Mouse (Mus musculus) embryo, embryonic 10.5 days (tissue): Measurements from ENCODE around the gene Gm20696.

Experiments used
- DNase-seq: peaks from one replicate; pipeline ENCODE4 v3.0.0-alpha.2; 2015; ENCODE audit warnings: low spot score

Gene Gm20696

DNA sequence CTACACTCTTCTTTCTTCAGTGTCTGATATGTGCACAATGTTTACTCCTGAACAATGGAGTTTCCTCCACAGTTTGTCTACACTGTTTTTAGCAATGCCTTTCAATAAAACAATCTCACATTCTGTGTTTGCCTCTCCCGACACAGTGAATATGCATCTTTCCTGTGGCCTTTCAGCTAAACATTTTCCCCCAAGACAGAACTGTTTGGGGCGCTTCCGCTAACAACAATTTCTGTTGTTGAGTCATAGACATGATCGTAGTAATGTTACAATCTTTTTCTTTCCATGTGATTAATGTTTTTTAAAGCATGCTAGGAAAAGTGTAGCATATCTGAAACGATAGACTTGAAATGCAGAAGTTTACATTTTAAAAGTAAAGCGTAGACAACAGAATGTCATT, 338.5 kb downstream of the Gm20696 start:
- DNase-seq: no peak

GRCm38 (mm10) chr6:99327721-99328120, 338.9 kb downstream of the Gm20696 start:
- no peak for DNase-seq

GRCm38 (mm10) chr6:99325881-99326280, 340.7 kb downstream of the Gm20696 start:
- DNase-seq: no peak

GRCm38 (mm10) chr6:99325461-99325860, 341.1 kb downstream of the Gm20696 start:
- DNase-seq: no peak

- no peak for DNase-seq
These were observed 344.3 kb downstream of the Gm20696 start for GRCm38 (mm10) chr6:99322132-99322904.

- DNase-seq: no peak
These were observed 346.2 kb downstream of the Gm20696 start for GRCm38 (mm10) chr6:99320444-99320843.

DNA sequence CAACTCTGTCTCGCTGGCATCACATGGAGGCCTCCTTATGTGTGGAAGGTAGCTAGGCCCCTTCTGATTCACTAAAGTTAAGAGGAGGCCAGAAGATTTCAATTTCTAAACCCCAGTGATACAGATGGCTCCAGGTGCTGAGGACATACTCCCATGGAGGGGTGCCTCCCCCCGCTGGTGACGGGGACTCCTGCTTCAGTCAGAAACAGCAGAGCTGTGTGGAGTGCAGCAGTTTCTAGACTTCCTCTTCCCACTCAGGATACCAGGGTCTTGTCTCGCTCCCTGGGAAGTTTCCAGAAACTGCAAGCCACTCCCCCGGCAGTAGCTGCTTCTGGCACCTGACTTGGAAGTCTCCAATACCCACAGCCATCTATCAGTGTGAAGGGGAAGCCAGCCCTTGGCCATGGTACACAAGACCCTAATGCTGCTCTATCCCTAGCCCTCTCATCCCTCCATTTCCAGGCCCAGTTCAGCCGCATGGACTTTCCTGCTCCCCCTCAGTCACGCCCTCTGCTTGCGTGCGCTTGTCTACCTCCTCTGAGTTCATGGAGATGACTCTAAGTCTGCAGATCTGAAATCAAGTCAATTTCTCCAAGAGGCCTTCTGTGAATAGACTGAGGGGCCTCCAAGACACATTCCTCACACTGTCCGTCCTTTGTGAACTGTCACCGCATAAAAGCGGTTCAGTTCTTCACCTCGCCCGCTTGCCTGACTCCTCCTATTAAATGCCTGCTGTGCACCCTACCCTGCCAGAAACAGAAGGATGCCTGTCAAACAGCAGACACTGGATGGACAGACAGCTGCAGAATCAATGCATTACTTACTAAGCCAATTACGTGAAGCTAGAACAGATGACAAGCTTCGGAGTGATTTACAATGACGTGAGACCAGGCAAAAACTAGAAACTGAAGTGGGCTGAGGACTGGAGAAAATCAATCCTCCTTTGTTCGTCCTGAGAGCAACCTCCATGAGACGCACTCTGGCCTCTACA, 346.9 kb downstream of the Gm20696 start:
- DNase-seq: no peak

- no peak for DNase-seq
These were observed 351.9 kb downstream of the Gm20696 start for GRCm38 (mm10) chr6:99314746-99315145.

DNA sequence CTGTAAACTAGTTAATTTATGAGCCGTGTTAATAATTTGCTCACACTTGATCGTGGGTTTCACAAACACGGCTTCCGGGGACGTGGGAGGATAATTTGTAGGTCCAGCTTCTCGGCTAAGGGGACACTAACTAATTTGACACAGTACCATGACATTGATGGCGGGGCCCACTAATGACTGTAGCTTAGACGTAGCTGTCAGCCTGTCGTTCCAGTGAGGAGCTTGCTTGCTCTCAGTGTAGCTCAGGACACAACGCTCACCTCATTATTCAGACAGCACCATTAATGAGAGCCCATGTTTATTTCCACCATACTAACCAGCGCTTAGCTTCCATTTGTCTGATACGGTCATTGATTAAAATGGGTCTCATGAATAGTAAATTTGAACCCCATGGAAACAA, 356.1 kb downstream of the Gm20696 start:
- DNase-seq: no peak

- DNase-seq: no peak
These were observed 356.5 kb downstream of the Gm20696 start for GRCm38 (mm10) chr6:99310171-99310500.

DNA sequence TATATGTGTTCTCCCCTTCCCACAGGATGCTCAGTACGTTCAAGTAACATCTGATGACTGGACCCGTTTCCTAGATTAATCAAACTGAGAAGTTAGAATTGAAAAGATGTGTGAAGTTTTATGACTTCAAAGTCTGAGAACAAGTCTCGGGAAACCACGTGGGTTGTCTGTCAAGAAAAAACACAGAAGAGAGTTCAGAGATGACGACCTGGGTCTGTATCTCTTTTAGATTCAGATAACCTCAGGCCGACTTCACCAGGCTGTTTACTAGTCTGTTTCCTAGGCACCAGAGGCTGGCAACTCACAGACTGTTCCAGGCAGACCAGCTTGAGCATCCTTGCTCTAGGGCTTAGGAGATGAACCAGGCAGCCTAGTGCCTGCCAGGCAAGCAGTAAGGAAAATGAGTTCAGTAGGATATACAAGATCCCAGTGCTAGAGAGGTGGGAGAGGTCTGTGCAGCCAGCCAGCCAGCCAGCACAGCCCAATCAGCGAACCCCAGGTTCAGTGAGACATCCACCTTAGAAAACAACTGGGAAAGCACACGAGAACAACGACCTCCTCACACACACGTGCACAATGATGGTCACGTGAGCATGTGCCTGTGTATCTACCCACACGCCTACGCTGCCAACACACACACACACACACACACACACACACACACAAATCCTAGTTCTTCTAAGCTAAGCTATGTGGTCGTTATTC, 357.0 kb downstream of the Gm20696 start:
- no peak for DNase-seq

- no peak for DNase-seq
These were observed 360.8 kb downstream of the Gm20696 start for GRCm38 (mm10) chr6:99305751-99306150.

- DNase-seq: no peak
These were observed 361.4 kb downstream of the Gm20696 start for GRCm38 (mm10) chr6:99305236-99305635.

- no peak for DNase-seq
These were observed 363.7 kb downstream of the Gm20696 start for GRCm38 (mm10) chr6:99302662-99303435.

DNA sequence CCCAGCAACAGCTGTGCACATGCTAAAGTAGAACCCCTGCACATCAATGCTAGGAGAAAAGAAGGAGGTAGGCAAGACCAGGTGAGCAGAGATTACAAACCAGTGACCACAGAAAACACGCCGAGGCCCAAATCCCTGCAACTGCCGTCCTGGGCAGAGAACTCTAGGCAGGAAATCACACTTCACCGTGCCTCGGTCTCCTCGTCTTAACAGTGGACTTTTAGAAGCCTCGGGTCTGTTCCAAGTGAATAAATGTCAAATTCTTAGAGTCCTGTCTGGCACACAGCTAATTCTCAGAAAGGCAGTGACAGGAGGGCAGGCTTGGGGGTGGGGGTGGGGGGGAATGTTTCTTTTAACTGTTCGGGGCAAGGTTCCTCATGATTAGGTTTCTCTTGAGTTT, 364.7 kb downstream of the Gm20696 start:
- DNase-seq: no peak

DNA sequence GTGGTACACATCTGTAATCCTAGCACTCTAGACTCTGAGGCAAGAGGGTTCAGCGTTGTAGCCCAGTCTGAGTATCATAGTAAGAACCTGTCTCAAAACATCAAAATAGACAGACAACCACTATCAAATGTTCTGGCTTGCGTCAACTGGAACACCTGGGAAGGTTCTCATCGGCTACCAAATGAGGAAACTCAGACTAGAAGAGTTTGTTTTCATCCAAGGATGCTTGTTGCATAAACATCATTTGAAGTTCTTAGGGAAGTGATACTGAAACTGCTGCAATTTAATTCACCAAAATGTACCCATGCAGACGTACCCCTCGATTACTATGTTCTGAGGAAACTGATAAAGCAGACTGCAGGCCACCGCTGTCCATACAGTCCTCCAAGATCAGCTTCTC, 366.4 kb downstream of the Gm20696 start:
- DNase-seq: no peak

DNA sequence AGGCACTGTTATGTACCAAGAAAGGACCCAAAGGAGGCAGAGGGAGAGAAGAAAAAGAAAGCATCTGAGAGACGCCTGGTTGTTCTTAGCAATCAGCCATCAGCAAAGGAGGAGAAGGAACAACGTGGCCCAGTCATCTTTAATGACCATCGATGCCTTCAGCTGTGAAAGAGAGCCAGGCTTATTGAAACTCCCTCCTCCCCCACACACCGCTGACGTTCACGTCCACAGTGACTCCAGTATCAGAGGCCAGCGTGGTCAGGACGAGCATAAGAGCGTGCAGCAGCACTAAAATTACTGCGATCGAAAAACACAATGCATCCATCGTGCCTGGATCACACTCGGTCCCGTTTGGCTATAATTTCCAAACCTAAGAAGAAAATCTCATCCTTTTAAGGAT, 367.4 kb downstream of the Gm20696 start:
- no peak for DNase-seq

GRCm38 (mm10) chr6:99297535-99297934, 369.1 kb downstream of the Gm20696 start:
- DNase-seq: no peak

DNA sequence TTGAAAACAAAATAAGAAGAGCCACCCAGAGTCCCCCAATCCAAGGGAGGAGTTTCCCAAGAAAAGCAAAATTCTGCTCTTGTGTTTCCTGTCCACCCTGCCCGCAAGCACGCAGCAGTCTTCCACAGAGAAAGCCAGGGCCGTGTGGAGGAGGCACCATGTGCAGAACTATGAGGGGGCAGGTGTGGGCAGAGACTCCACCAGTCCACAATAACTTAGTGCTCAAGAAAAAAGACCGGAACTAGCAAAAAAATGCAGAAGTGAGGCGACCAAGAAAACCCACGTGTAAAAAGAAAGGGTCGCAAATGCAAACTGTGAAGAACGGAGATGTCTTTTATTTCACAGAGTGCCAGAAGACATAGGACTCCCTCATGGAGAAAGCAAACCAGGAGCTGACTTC, 371.1 kb downstream of the Gm20696 start:
- DNase-seq: no peak

DNA sequence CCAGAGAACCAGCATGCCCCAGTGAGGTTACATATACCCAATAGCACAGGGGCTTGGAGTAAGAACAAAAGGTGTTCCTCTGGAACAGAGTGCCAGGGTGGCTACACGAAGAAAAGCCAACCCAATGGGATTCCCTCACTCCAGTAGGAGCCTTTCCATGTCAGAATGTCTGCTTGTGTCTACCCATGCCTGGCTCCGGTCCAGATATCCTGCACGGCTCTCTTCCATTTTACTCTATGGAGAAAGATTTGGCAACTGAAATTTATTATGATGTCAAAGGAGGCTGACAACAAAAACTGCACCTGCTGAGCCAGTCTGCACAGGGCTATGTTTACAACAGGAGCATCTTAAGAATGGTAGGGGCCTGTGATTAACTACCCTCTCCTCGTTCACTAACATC, 377.4 kb downstream of the Gm20696 start:
- DNase-seq: no peak

DNA sequence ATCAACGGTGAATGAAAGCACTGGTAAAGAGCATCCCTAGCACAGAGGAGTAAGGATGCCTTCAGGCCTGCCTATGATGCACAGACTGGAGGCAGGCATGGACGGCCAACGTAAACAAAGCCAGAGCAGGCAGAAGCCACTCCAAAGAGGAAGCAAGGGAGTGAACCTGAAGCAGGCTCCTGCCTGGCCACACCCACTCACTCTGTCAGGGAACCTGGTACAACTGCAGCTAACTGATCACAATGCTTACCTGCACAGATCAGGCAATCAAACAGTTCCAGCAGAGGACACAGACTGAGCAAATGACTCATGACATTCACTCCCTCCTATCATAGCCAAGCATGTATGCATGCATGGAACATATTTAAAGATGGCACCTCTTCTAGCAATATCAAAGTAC, 381.6 kb downstream of the Gm20696 start:
- DNase-seq: no peak

DNA sequence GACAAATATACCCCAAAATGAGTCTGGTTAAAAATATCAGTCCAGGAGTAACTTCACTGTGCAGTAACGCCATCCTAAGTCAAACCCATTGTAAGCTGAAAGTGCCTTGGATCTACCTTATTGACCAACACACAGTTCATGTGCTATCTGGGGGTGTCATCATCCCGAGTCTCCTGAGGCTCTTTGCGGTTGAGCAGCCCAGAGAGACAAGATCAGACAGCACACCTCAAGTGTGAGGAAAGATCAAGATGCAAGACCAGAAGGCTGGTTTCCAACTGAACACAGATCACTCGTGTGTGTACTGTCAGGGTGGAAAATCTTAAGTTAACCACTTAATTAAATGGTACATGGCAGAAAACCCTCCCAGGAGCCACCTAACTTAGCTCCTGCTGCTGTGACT, 382.6 kb downstream of the Gm20696 start:
- no peak for DNase-seq
